Mouse (Mus musculus) 416B (cell line): ENCODE data around the gene Actl7a.
A peak's percentile ranks its signal among the peaks of the same experiment; 100 is the strongest.

ENCODE experiments used
- DNase-seq: peaks from one replicate; pipeline ENCODE4 v3.0.0; 2011; ENCODE audit warnings: low read depth

Gene Actl7a

DNA sequence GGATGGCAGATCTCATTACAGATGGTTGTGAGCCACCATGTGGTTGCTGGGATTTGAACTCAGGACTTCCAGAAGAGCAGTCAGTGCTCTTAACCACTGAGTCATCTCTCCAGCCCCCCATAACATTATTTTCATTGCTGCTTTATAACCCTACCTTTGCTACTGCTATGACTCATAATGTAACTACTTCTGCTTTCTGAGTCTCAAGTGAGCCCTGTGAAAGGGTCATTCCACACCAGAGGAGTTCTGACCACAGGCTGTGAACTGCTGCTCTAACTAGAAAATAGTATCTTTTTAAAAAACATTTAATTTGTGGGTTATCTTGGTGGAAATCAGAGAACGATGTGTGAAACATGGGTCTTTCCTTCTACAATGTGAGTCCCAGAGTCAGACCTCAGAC lies 14.5 kb downstream of the Actl7a start:
- peak; percentile 69 for DNase-seq

DNA sequence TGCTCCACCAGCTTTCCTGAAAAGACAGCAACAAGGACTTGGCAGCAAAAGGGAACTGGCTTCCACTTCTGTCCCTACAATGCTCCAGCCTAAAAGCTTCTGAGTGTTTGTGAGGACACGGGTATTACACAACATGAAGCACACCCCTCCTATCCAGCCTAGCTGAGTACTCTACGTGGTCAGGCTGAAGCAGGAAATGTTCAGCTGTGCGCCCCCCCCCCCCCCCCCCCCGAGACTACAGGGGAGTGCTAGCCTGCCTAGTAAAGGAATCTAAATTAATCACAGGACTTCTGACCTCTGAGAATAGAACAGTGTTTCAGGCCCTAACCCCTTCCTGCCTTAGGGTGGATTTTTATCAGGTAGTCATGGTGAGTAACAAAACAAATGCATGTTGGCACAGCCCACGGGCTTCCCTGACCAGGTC lies 24.7 kb downstream of the Actl7a start:
- DNase-seq: peak; percentile 65

DNA sequence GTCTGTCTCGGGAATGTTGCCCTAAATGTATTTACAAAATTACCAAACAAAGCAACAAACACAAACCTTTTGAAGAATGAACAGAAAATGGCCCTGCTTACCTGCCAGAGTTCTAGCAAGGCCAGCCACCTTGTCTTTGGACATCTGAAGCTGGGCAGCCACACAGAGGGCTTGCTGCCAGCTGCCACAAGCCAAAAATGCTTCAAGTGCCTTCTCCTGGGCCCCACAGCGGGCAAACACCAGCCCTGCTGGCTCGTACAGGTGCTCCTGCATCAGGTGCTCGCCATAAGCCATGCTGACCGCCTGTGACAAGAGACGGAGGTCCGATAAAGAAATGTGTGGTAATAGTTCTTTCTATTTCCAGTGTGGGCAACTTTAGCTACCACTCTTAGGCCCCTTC lies 25.7 kb downstream of the Actl7a start:
- no peak for DNase-seq

DNA sequence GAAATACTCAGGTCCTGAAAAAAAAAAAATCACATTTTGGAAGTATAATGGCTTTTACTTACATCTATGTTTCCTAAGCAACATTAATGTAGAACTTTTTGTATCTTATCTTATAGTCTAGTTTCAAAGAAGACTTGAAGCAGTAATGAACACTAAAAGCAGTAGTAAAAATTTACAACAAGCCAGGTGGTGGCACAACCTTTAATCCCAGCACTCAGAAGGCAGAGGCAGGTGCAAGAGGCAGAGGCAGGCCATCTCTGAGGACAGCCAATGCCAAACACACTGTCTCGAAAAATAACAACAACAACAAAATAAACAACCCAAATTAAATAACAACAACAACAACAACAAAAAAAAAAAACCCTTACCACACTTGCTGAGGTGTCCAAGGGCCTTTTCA lies 27.9 kb downstream of the Actl7a start:
- DNase-seq: no peak

DNA sequence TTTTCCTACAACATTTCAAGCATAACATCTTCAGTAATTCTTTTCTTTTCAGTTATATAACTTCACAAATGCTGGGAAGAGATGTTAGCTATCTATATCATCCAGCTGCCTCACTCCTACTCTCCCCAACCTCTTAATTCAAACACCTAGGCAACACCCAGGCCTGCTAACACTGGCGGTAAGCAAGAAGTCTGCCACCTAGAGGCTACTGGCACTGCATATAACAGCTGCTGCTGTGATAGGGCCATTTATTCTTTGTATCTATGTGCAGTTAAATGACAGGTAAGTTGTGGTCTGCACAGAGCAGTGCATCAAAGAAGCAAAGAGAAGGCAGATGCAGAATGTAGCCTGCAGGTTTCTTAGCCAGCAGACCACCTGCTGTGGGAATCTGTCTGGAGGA lies 48.2 kb downstream of the Actl7a start:
- DNase-seq: peak; percentile 38
